Comparison of ENCODE assay signal across 21 mouse cellular contexts in the genomic region with DNA sequence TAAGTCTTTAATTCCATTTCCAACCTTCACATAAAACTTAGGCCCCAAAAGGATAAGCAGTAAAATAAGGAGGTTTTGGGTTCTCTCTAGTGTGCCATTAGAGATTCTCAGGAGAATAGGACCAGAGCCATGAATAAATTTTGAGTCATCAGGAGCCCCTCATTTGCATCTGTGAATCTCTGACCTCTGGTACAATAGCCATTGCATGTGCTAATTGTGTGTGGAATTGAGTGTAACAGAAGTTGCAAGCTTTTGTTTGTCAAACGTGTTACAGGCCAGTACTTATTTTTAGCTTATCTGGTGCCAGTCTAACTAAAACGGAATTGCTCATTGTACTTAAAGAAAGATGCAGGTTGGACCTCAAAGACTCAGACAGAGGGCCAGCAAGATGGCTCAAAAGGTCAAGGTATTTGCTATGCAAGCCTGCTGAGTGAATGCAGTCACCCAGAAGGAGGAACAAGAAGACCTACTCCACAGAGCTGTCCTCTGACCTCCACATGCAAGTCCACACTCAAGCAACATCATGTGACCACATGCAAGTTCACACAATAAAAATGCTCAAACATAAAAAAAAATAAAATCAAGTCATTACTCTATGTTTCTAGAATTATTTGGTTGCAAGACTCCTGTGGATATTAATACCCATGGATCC.
DNase-seq lines count a peak whose midpoint lies in the region; ATAC-seq and TF ChIP-seq lines count a peak whose summit lies in the region.
"Had no signal": no experiment of that assay in that cellular context is flagged by ENCODE, and none has a peak within 500 bp of the region (broad histone marks: within the 10 kb centered on the region; RNA-seq: fewer than 3 reads in every experiment).

No protein-coding gene starts in this region.

- no peak for TF ChIP-seq POLR2A in kidney, adult 2 months (IDR thresholded peaks at IDR 0.05; ENCODE audit: low read depth, low read length)

- H3K27ac ChIP-seq in forebrain, embryonic 11.5 days (ENCODE audit: low read depth, low read length) = no peak overlapping the region
- H3K27ac ChIP-seq in forebrain, postnatal 0 days (ENCODE audit: low read depth, low read length) = no peak overlapping the region
- H3K27ac ChIP-seq in kidney, embryonic 16.5 days (ENCODE audit: low read length) = 0 out of 2 replicates have a peak overlapping the region, but pooled peaks have one; percentile 3
- no peak overlapping the region for H3K27ac ChIP-seq in kidney, adult 2 months (ENCODE audit: insufficient read depth, low read depth, low read length)
- H3K27ac ChIP-seq: embryonic facial prominence, embryonic 13.5 days; heart, adult 2 months; hindbrain, embryonic 10.5 days; hindbrain, embryonic 15.5 days had no signal

- no peaks in the 10 kb centered on the region for H3K27me3 ChIP-seq in forebrain, embryonic 11.5 days (ENCODE audit: control insufficient read depth, insufficient read depth, low read length)
- no peaks in the 10 kb centered on the region for H3K27me3 ChIP-seq in forebrain, postnatal 0 days (ENCODE audit: insufficient read depth, low read length)
- no peaks in the 10 kb centered on the region for H3K27me3 ChIP-seq in kidney, embryonic 16.5 days (ENCODE audit: insufficient read depth, low read length)
- H3K27me3 ChIP-seq in kidney, adult 2 months (replicated peaks; ENCODE audit: control insufficient read depth, insufficient read depth, low read length) = no peaks in the 10 kb centered on the region
- H3K27me3 ChIP-seq: embryonic facial prominence, embryonic 13.5 days; heart, embryonic 12.5 days; hindbrain, embryonic 15.5 days had no signal

- no peak for DNase-seq in forebrain, embryonic 11.5 days (ENCODE audit: low spot score)
- DNase-seq in forebrain, postnatal 0 days = no peak
- DNase-seq in kidney, adult 2 months = no peak
- DNase-seq in R1 (ENCODE audit: low read depth, low spot score) = peak; percentile 66
- DNase-seq: adrenal gland, postnatal 14 days; cerebellum, adult 18-20 months; cerebellum, adult 9-11 months; cerebellum, postnatal 36 days; gastrocnemius, postnatal 14 days; heart, adult 2 months had no signal

- no peaks in the 10 kb centered on the region for H3K36me3 ChIP-seq in forebrain, embryonic 11.5 days (ENCODE audit: control insufficient read depth, insufficient read depth, low read length)
- no peaks in the 10 kb centered on the region for H3K36me3 ChIP-seq in forebrain, postnatal 0 days (ENCODE audit: insufficient read depth)
- H3K36me3 ChIP-seq in kidney, embryonic 16.5 days (ENCODE audit: insufficient read depth, low read length) = no peaks in the 10 kb centered on the region
- no peaks in the 10 kb centered on the region for H3K36me3 ChIP-seq in kidney, adult 2 months (ENCODE audit: control insufficient read depth, insufficient read depth, low read length)
- H3K36me3 ChIP-seq: embryonic facial prominence, embryonic 13.5 days; G1E; heart, embryonic 12.5 days; hindbrain, embryonic 10.5 days; hindbrain, embryonic 15.5 days had no signal

- no peaks in the 10 kb centered on the region for H3K9me3 ChIP-seq in forebrain, embryonic 11.5 days (ENCODE audit: control insufficient read depth, low read length)
- H3K9me3 ChIP-seq in forebrain, postnatal 0 days (ENCODE audit: low read length) = no peaks in the 10 kb centered on the region
- no peaks in the 10 kb centered on the region for H3K9me3 ChIP-seq in kidney, embryonic 16.5 days (ENCODE audit: low read length)
- H3K9me3 ChIP-seq: embryonic facial prominence, embryonic 13.5 days; G1E; heart, embryonic 12.5 days; hindbrain, embryonic 10.5 days; hindbrain, embryonic 15.5 days had no signal

- TF ChIP-seq CTCF in forebrain, postnatal 0 days (IDR thresholded peaks at IDR 0.05; ENCODE audit: low read depth) = no peak
- TF ChIP-seq CTCF in kidney, adult 2 months (conservative IDR thresholded peaks at IDR 0.05; ENCODE audit: insufficient read depth, insufficient read length, low read depth, low read length) = no peak

- ATAC-seq in forebrain, embryonic 11.5 days (replicated peaks; ENCODE audit: low FRiP score) = peak; percentile 55; the same call in 1 of the 2 replicates
- no peak for ATAC-seq in forebrain, postnatal 0 days
- ATAC-seq in kidney, embryonic 16.5 days (ENCODE audit: low FRiP score, low TSS enrichment) = no peak
- no peak for ATAC-seq in megakaryocyte progenitor cell, adult 5-6 weeks (replicated peaks; ENCODE audit: poor library complexity)
- ATAC-seq: activated CD4-positive, CD25-positive, alpha-beta regulatory T cell, adult 4 months; forebrain, embryonic 16.5 days; inflammation-experienced regulatory T-cells, adult 6 months; intestine, postnatal 0 days had no signal

- no peak overlapping the region for H3K9ac ChIP-seq in forebrain, embryonic 11.5 days (ENCODE audit: low read length)
- no peak overlapping the region for H3K9ac ChIP-seq in forebrain, postnatal 0 days
- H3K9ac ChIP-seq in kidney, embryonic 16.5 days (replicated peaks; ENCODE audit: low read length) = no peak overlapping the region
- H3K9ac ChIP-seq: embryonic facial prominence, embryonic 13.5 days; heart, embryonic 12.5 days; hindbrain, embryonic 15.5 days had no signal

- H3K4me1 ChIP-seq in forebrain, embryonic 11.5 days (replicated peaks; ENCODE audit: control insufficient read depth, insufficient read depth, low read length) = no peaks in the 10 kb centered on the region
- no peaks in the 10 kb centered on the region for H3K4me1 ChIP-seq in forebrain, postnatal 0 days (ENCODE audit: insufficient read depth)
- H3K4me1 ChIP-seq in kidney, embryonic 16.5 days (ENCODE audit: insufficient read depth, low read length) = no peaks in the 10 kb centered on the region; the same call in 1 of the 2 replicates
- no peaks in the 10 kb centered on the region for H3K4me1 ChIP-seq in kidney, adult 2 months (ENCODE audit: control insufficient read depth, insufficient read depth, low read length)
- H3K4me1 ChIP-seq: embryonic facial prominence, embryonic 13.5 days; hindbrain, embryonic 15.5 days had no signal

- no peak overlapping the region for H3K4me3 ChIP-seq in forebrain, embryonic 11.5 days (ENCODE audit: low read depth, low read length)
- no peak overlapping the region for H3K4me3 ChIP-seq in forebrain, postnatal 0 days (ENCODE audit: low read depth, low read length)
- H3K4me3 ChIP-seq in kidney, embryonic 16.5 days (ENCODE audit: low read length) = no peak overlapping the region
- H3K4me3 ChIP-seq in kidney, adult 2 months (ENCODE audit: insufficient read depth, low read depth, low read length) = no peak overlapping the region
- H3K4me3 ChIP-seq: embryonic facial prominence, embryonic 13.5 days; heart, adult 2 months; heart, embryonic 12.5 days; hindbrain, embryonic 10.5 days; hindbrain, embryonic 15.5 days had no signal

- no peak overlapping the region for H3K4me2 ChIP-seq in forebrain, embryonic 11.5 days (ENCODE audit: low read depth, low read length, severe bottlenecking)
- no peak overlapping the region for H3K4me2 ChIP-seq in forebrain, postnatal 0 days (ENCODE audit: low read depth)
- no peak overlapping the region for H3K4me2 ChIP-seq in kidney, embryonic 16.5 days (replicated peaks; ENCODE audit: low read depth, low read length)
- H3K4me2 ChIP-seq: embryonic facial prominence, embryonic 13.5 days; heart, embryonic 12.5 days; hindbrain, embryonic 15.5 days had no signal

- WGBS in forebrain, embryonic 11.5 days = 27% methylated on average over 2 of the region's 2 CpGs
- WGBS in forebrain, postnatal 0 days = 17% methylated on average over 2 of the region's 2 CpGs
- 47% methylated on average over 2 of the region's 2 CpGs for WGBS in kidney, embryonic 16.5 days
- 42% methylated on average over 2 of the region's 2 CpGs for WGBS in kidney, adult 2 months
